Mouse (Mus musculus) heart, adult 2 months (tissue): ENCODE data around the gene Zfp750.

Source experiments
- CTCF ChIP-seq: fragments of 200-600 bp; IDR thresholded peaks from 2 replicates; pipeline ENCODE4 v1.8.1; 2022; ENCODE audit warnings: antibody characterized with exemption, mild to moderate bottlenecking, moderate library complexity
- POLR2A ChIP-seq: fragments of 200-500 bp; IDR thresholded peaks from 2 replicates; pipeline ENCODE4 v1.6.1; 2011; ENCODE audit warnings: mild to moderate bottlenecking, low read depth, low read length, control low read depth; ENCODE audit not compliant: insufficient read depth

DNA sequence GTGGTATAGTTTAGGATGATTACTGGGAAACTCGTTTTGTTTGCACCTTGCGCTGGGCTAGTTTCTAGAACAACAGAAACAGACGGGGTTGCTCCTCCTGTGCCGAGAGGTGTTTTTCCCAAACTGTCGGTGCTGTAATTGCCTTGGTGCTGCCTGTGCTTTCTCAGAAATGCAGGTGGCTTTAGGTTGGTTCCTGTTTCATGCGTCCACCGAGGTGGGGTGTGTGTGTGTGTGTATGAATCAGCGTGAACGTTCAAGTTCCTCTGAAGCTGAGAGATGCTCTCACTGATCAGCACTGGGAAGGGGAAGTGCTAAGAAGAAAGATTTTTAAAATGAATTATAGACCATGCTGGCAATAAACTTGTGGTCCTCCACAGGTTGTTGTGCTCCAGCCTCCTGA is 33.3 kb downstream of the Zfp750 start:
- TF ChIP-seq POLR2A (no peak), CTCF (no peak)
